Mouse (Mus musculus): Measurements from ENCODE around the gene Mta1.

DNA sequence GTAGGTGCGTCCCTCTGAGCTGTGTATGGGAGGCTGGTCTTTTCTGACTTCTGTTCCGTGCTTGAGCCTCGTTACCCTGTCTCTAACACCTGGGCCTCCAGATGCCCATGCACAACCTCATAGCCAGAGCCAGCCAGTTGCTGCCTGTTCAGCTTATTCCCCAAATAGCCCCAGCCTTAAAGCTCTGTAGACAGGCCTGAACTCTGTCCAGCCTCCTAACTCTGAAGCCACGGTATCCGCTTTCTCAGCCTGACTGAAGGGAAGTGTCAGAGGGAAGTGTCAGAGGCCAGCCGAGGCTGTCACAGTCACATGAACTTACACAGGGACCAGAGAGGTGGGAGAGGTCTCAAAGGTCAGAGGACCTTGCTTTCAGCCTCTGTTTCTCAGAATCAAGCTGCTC is 26.6 kb downstream of the Mta1 start:
- TF ChIP-seq CTCF (conservative IDR thresholded peaks at IDR 0.05; ENCODE audit: low read length) (no peak), POU5F1 (IDR thresholded peaks at IDR 0.05; ENCODE audit: borderline replicate concordance, low read length) (no peak), NANOG (IDR thresholded peaks at IDR 0.05; ENCODE audit: borderline replicate concordance, low read length) (no peak)
